Mouse (Mus musculus): ENCODE data around the gene Xkrx. TPM values are rescaled to one million over a fixed set of nuclear protein-coding genes. Genes with fewer than 3 reads are reported as not detected.

Xkrx gene
- 0.03 and 0.10 TPM in 2 replicates for polyA plus RNA-seq (2012)

DNA sequence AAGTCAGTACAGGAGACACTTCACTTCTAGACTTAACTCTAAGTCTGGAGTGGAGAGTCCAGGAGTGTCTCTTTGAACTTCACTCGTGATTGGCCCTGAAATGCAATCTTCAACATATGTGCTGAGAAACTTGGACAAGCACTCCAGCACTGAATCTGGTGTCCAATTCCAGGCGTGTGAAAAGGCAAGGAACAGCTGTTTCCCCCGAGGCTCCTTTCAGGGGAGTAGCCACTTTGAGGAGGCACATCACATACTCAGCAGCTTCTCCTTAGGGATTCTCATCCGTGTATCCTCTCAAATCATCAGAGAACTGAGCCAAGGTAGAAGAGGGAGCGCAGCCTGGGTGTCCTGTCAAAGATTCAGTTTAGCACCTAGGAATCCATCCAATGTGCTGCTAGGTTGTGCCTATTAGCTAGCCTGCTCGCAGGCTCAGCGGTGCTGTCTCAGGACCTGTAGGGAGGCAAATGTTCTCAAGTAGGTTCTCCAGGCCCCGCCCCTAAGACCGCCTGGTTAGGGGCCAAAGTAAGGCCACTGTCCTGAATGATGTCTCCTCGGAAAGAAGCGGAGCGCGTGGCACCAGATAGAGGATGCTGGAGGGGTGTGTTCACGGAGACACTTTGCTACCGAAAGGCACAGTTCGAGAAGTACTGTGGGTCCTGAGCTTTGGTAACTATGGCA, at the start of gene Xkrx:
Gene Xkrx (minus strand): TSS at position 34 of the 678 bp plus-strand sequence.

DNA sequence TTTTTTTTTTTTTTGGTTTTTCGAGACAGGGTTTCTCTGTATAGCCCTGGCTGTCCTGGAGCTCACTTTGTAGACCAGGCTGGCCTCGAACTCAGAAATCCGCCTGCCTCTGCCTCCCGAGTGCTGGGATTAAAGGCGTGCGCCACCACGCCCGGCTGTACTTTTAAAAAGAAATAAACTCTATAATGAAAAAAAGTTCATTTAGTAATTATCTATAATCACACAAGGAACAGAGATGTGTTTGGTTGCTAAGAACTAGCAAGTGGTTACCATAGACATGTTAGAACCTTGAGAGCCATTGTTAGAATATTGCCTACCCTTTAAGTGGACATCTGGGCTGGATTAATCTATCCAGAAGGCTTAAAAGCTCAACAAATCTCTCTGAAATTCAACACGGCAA, 25.3 kb upstream of the Xkrx start, which contains the start of gene Arl13a:
Gene Arl13a (plus strand): TSS at position 301 of the 400 bp plus-strand sequence.

Other genes with a start within 250 kb of the Xkrx start
- gene Sytl4, start 180.3 kb downstream of the Xkrx start, polyA plus RNA-seq (2012): 0.06 and 0.51 TPM in 2 replicates
- gene Cstf2, start 102.9 kb downstream of the Xkrx start, polyA plus RNA-seq (2012): 35.5 and 39.8 TPM in 2 replicates
- gene Arl13a, start 25.4 kb upstream of the Xkrx start, polyA plus RNA-seq (2012): not detected in 2 replicates
- gene Nox1, start 59.9 kb upstream of the Xkrx start, polyA plus RNA-seq (2012): 0.37 TPM in 1 of 2 replicates, not detected in the other
- 0.91 and 1.5 TPM in 2 replicates for gene Trmt2b, start 114.9 kb upstream of the Xkrx start, polyA plus RNA-seq (2012)
- 0.03 TPM in 1 of 2 replicates, not detected in the other for gene Tmem35a, start 133.1 kb upstream of the Xkrx start, polyA plus RNA-seq (2012)
- 0.71 and 0.93 TPM in 2 replicates for gene Cenpi, start 146.0 kb upstream of the Xkrx start, polyA plus RNA-seq (2012)
- gene Drp2, start 242.5 kb upstream of the Xkrx start, polyA plus RNA-seq (2012): 0.05 and 0.25 TPM in 2 replicates